Mouse (Mus musculus) frontal cortex, postnatal 14 days (tissue): ENCODE measurements at regions not wholly inside any gene's neighbourhood (a gene's known extent, or its start where the extent isn't known, plus 50 kb on each side); places are given as distances from the start of the nearest gene placed in this dataset.

ENCODE experiments used
- DNase-seq, 2 experiments: peaks; one replicate each; pipeline ENCODE4 v3.0.0; 2022; ENCODE audit warnings: low spot score in 2 of 2

- no peak for DNase-seq
These were observed 324.7 kb downstream of the 1700129C05Rik start for GRCm38 (mm10) chr14:58817961-58818504.

DNA sequence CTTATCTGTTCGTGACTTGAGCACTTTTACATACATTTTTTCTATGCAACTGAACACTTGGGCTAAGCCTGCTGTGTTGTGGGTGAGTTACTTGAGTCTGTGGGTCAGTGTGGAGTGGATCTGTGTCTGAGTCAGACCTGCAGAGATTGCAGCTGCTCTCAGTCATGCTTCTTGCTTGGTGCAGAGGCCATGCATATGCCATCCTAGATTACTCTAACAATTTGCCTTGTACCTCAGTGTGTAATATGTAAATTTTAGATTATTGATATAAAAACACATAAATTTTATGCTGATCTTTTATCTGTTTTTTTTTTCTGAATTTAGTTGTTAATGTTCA is 326.2 kb downstream of the 1700129C05Rik start:
- DNase-seq = no peak

GRCm38 (mm10) chr14:58815616-58816539 is 326.8 kb downstream of the 1700129C05Rik start:
- DNase-seq = no peak

- no peak for DNase-seq
These were observed 330.1 kb downstream of the 1700129C05Rik start for GRCm38 (mm10) chr14:58812585-58812984.

GRCm38 (mm10) chr14:58801402-58801861 is 341.3 kb downstream of the 1700129C05Rik start:
- no peak for DNase-seq

- no peak for DNase-seq
These were observed 354.3 kb downstream of the 1700129C05Rik start for GRCm38 (mm10) chr14:58788190-58788945.

DNA sequence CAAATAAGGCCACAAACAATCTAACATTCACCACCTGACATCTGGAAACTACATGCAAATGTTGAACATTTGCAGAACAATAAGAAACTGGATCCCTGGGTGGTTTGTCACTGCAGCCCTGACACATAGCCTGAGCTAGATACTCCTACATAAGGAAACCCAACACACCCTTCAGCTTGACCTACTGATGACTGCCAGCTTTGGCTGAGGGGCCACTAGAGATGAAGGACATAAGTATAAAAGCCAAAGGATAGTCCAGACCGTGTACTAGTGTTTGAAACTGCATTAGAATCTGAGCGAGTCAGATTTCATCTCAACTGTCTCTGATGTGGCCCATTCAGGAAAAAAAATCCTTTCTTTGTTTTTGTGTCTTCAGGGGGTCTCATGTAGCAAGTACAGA is 355.1 kb downstream of the 1700129C05Rik start:
- DNase-seq = no peak

DNA sequence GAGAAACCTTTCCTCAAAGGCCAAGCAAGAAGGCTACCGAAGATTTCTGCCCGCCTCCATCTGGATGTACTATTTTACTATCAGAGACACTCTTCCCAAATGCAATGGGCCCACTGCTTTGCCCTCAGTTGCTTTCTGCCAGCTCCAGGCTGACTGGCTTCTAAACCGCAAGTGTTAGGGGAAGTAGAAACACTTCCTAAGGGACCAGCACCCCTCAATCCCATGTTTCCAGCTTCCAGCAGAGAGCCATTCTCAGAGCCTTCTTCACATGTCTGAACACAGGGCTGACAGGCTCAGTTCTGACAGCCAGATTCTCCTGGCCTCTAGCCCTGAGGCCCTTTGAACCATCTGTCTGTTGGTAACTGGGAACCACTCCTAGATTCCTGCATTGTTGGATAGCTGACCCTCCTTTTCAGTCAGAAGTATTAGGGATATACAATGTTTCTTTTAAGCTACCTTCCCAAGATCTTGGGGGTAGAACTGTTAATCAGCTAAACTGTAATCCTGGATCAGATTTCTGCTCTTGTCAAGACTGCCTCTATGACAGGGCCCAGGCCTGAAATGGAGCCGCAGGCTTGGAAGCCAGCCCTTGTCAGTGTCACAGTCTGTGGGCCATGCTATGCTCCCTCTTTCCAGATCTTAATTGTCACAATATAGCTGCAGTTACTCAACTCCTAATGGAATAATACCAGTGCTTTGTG is 355.8 kb downstream of the 1700129C05Rik start:
- DNase-seq = no peak

DNA sequence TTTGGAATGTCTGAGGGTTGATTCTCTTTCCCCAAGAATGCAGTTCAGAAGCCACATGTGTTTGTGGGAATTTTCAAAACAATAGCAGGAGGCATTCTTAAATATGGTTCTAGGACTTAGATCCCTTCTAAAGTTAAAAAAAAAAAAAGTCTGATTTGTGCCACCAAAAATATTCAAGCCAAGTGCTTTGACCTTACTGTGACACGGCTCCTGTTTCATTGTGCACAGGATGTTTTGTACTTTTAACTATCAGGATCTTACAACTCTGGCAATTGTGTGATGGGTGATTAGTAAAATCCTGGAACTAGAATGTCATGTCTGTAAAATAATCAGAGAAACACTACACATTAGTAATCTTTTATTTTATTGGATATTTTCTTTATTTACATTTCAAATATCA is 359.5 kb downstream of the 1700129C05Rik start:
- no peak for DNase-seq

DNA sequence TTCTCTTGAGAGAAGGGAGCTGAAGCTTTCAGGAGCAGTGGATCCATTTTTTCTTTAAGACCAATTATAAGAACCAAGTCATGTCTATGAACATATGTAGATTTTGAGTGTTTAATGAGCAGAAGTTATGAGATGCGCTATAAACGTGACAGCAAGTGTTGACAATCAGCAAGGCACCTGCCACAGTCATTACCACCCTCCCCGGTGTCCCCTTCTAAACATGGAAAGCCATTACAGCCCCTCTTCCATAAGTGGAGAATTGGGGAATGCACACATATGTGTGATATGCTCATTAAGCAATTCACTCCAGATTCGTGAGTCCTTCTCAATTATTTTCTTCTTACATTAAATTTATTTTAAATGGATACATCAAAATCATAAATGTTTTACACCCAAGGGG is 362.4 kb downstream of the 1700129C05Rik start:
- DNase-seq = no peak

GRCm38 (mm10) chr14:58778675-58779074 is 364.0 kb downstream of the 1700129C05Rik start:
- no peak for DNase-seq

- DNase-seq = no peak
These were observed 381.4 kb downstream of the 1700129C05Rik start for GRCm38 (mm10) chr14:58761291-58761690.

GRCm38 (mm10) chr14:58759759-58760158 is 382.9 kb downstream of the 1700129C05Rik start:
- DNase-seq = no peak

DNA sequence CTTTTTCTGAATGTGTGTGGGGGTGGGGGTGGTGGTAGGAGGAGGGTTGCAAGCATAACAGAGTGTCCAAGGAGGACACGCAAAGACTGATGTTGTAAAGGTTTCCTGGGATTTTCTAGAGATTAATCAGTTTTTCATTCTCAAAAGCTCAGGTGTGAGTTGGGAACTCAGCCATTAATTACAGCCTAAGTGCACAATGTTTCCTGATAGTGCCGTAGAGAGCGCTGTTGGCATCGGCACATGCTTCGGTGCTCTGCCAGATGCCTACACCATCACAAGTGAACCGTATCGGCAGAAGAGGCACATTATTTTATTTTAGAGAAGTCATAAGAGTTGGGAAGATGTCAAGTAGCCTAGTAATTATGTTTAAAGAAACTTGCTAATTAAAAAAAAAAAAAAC is 388.9 kb downstream of the 1700129C05Rik start:
- no peak for DNase-seq

DNA sequence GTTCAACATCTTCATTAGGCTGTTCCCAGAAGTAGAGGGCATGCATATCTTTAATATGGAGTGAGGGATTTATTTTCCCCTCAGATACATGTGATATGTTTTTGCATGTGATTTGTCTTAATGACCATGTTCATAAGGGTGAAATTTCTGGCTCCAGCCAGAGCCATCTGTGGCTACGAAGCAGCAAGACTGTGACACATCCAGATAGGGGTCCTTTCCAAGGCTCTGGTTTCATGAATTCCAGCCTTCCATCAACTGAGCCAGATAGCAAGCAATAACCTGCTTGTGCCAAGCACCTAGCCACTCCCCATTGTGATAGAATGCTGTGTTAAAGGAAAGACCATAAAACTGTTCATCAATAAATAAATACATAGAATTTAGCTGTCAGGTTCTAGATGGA is 389.6 kb downstream of the 1700129C05Rik start:
- no peak for DNase-seq

- DNase-seq = no peak
These were observed 416.3 kb downstream of the 1700129C05Rik start for GRCm38 (mm10) chr14:58726418-58726817.

DNA sequence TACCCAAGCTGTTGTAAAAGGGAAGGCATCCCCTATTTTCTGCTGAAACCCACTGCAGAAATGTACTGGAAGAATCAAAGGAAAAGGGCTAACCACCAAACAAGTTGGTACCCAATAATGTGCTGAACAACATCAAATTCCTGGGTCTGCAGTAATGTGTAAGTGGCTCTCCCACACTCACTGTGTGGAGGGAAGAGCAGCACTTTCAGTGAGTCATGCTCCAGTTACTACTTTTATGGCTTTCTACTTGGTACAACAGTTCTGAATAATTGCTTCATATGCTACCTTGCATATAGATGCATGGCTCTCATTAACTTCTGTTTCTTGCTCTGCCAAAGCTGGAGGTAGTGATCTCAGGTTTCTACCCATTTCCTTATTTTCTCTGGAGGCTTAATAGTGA is 427.8 kb downstream of the 1700129C05Rik start:
- DNase-seq = no peak

GRCm38 (mm10) chr14:58709861-58710260 is 432.8 kb downstream of the 1700129C05Rik start:
- no peak for DNase-seq

- DNase-seq = no peak
These were observed 433.4 kb downstream of the 1700129C05Rik start for GRCm38 (mm10) chr14:58709281-58709680.

GRCm38 (mm10) chr14:58701765-58702164 is 440.9 kb downstream of the 1700129C05Rik start:
- DNase-seq = peak; percentile 20 to 58

DNA sequence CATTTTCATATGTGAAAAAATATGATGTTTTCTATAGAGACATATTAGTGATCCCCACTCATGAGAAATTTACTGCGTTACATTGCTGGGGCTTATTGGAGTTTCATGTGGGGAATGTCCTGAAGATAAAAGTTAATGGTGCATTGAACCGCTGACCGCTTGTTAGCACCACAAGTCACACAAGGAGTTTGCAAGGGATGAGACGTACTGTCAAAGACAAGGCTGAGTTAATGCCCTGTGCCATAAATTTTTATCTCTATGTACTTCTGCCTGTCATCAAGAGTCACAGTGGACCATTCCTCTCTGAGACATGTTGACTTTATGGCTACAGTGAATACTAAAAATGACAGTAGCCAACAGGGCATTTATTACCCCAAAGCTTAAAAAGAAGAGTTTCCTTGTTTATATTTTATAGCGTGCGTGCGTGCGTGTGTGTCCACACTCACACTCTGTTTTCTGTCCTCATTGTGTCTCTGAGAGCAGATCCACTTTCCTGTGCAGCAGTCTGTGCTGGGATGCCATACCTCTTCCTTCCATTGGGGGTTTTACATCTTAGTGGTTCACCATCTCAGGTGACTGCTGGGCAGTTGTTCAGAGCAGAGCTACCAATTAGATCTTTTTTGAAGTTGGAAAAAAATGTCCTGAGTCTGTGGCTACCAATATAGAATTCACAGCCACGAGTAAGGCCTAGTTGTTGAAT is 451.4 kb downstream of the 1700129C05Rik start:
- DNase-seq = no peak
